Mouse (Mus musculus) C2C12 (cell line): ENCODE measurements around the gene Plgrkt.

Source experiments
- CEBPB ChIP-seq: IDR thresholded peaks from one replicate; pipeline ENCODE4 v1.6.1; 2011; ENCODE audit warnings: low read depth, mild to moderate bottlenecking, control low read depth, moderate library complexity
- CTCF ChIP-seq: IDR thresholded peaks from one replicate; pipeline ENCODE4 v1.5.1; 2011; ENCODE audit not compliant: control insufficient read depth, insufficient read depth, insufficient read length
- MAX ChIP-seq: IDR thresholded peaks from one replicate; pipeline ENCODE4 v1.6.1; 2011; ENCODE audit warnings: mild to moderate bottlenecking, control low read depth
- MYOD1 ChIP-seq: IDR thresholded peaks from one replicate; pipeline ENCODE4 v1.6.1; 2011; ENCODE audit warnings: low read depth; ENCODE audit not compliant: control insufficient read depth, insufficient read length
- MYOG ChIP-seq: IDR thresholded peaks from one replicate; pipeline ENCODE4 v1.6.1; 2011; ENCODE audit not compliant: control insufficient read depth, insufficient read length; ENCODE audit errors: extremely low read depth
- USF1 ChIP-seq: IDR thresholded peaks from one replicate; pipeline ENCODE4 v1.6.1; 2011; ENCODE audit warnings: low read depth, mild to moderate bottlenecking, control low read depth, moderate library complexity

GRCm38 (mm10) chr19:29326396-29326795 lies 40.8 kb downstream of the Plgrkt start:
- TF ChIP-seq CTCF (no peak), MAX (no peak), USF1 (no peak), MYOD1 (no peak), MYOG (no peak), CEBPB (no peak)
